Mouse (Mus musculus) small intestine, adult 2 months (tissue): ENCODE data around the gene Rsf1. TPM values are rescaled to one million over a fixed set of nuclear protein-coding genes. Genes with fewer than 3 reads are reported as not detected.

Experiments
- H3K27ac ChIP-seq: fragments of 200-500 bp; 2 replicates; pipeline ENCODE4 v1.5.1; 2012; ENCODE audit warnings: low read depth, low read length, control low read depth, inconsistent platforms; ENCODE audit not compliant: insufficient read depth
- H3K27me3 ChIP-seq: fragments of 200-500 bp; 2 replicates; pipeline ENCODE4 v1.6.1; 2012; ENCODE audit warnings: mild to moderate bottlenecking, moderate library complexity, low read length, inconsistent platforms; ENCODE audit not compliant: control insufficient read depth, insufficient read depth
- H3K36me3 ChIP-seq: fragments of 200-500 bp; 2 replicates; pipeline ENCODE4 v1.6.1; 2012; ENCODE audit warnings: mild to moderate bottlenecking, low read length, control low read depth, inconsistent platforms; ENCODE audit not compliant: control insufficient read depth, insufficient read depth
- H3K4me1 ChIP-seq: fragments of 200-500 bp; 2 replicates; pipeline ENCODE4 v1.6.1; 2012; ENCODE audit warnings: low read length, inconsistent platforms, mixed read lengths; ENCODE audit not compliant: control insufficient read depth, insufficient read depth, insufficient read length
- H3K4me3 ChIP-seq: fragments of 200-500 bp; 2 replicates; pipeline ENCODE4 v1.5.1; 2012; ENCODE audit warnings: low read depth, mild to moderate bottlenecking, control low read depth, inconsistent platforms, low read length, moderate library complexity
- CTCF ChIP-seq: fragments of 200-500 bp; IDR thresholded peaks from 2 replicates; pipeline ENCODE4 v1.5.1; 2012; ENCODE audit warnings: low read depth, mild to moderate bottlenecking, control low read depth, inconsistent platforms, low read length, moderate library complexity, mixed read lengths; ENCODE audit not compliant: insufficient replicate concordance, insufficient read length; ENCODE audit errors: extremely low read depth
- POLR2A ChIP-seq: fragments of 200-500 bp; IDR thresholded peaks from 2 replicates; pipeline ENCODE4 v1.6.1; 2012; ENCODE audit warnings: low read depth, mild to moderate bottlenecking, control low read depth, inconsistent platforms, low read length, moderate library complexity
- WGBS: fragments of 180-500 bp; shearing (Covaris S2); methylation state at CpG from one replicate; pipeline ENCODE4 v1.1.7; 2018; 5-methylcytosine and 5-hydroxymethylcytosine counted together
- polyA plus RNA-seq: library from polyadenylated mRNA; depleted of rRNA; stranded (reverse); fragments of >200 nt; gene quantifications from 2 replicates; pipeline ENCODE4 v1.2.3, GENCODE M21; 2012

Gene Rsf1
- polyA plus RNA-seq, 1 experiment = 0.93 TPM

- H3K4me3 ChIP-seq = no peak overlapping the region
- H3K27ac ChIP-seq = no peak overlapping the region
- H3K4me1 ChIP-seq = peaks cover 8% of the 10 kb centered on the region; the same call in 1 of the 2 replicates
- no peaks in the 10 kb centered on the region for H3K36me3 ChIP-seq
- 42% methylated on average over 2 of the region's 2 CpGs for WGBS
- no peaks in the 10 kb centered on the region for H3K27me3 ChIP-seq
- no peak for TF ChIP-seq CTCF
- TF ChIP-seq POLR2A = no peak
Observed at GRCm38 (mm10) chr7:97629351-97629750, 49.7 kb downstream of the Rsf1 start.

GRCm38 (mm10) chr7:97631290-97631689, 51.6 kb downstream of the Rsf1 start:
- no peaks in the 10 kb centered on the region for H3K27me3 ChIP-seq
- H3K36me3 ChIP-seq = no peaks in the 10 kb centered on the region
- no peak for TF ChIP-seq POLR2A
- TF ChIP-seq CTCF = no peak
- no peak overlapping the region for H3K27ac ChIP-seq
- H3K4me1 ChIP-seq = peaks cover 8% of the 10 kb centered on the region; the same call in 1 of the 2 replicates
- WGBS = 85% methylated on average over 2 of the region's 2 CpGs
- H3K4me3 ChIP-seq = no peak overlapping the region

GRCm38 (mm10) chr7:97632897-97633296, 53.2 kb downstream of the Rsf1 start:
- peaks cover 4% of the 10 kb centered on the region; the same call in 1 of the 2 replicates for H3K4me1 ChIP-seq
- no peaks in the 10 kb centered on the region for H3K27me3 ChIP-seq
- no peak overlapping the region for H3K27ac ChIP-seq
- 89% methylated on average over 1 of the region's 1 CpGs for WGBS
- TF ChIP-seq CTCF (no peak), POLR2A (no peak)
- no peak overlapping the region for H3K4me3 ChIP-seq
- peaks cover 4% of the 10 kb centered on the region for H3K36me3 ChIP-seq

- no peaks in the 10 kb centered on the region for H3K27me3 ChIP-seq
- TF ChIP-seq POLR2A = no peak
- no peak for TF ChIP-seq CTCF
- no peak overlapping the region for H3K27ac ChIP-seq
- H3K4me1 ChIP-seq = no peaks in the 10 kb centered on the region
- no peak overlapping the region for H3K4me3 ChIP-seq
- 75% methylated on average over 3 of the region's 3 CpGs for WGBS
- no peaks in the 10 kb centered on the region for H3K36me3 ChIP-seq
Observed at GRCm38 (mm10) chr7:97645060-97645459, 65.4 kb downstream of the Rsf1 start.

GRCm38 (mm10) chr7:97647656-97648055, 68.0 kb downstream of the Rsf1 start:
- H3K4me3 ChIP-seq = no peak overlapping the region
- H3K27ac ChIP-seq = no peak overlapping the region
- no peaks in the 10 kb centered on the region for H3K4me1 ChIP-seq
- WGBS = 94% methylated on average over 5 of the region's 5 CpGs
- 0 out of 2 replicates have a peak, but pooled peaks cover 3% of the 10 kb centered on the region for H3K36me3 ChIP-seq
- TF ChIP-seq CTCF = no peak
- TF ChIP-seq POLR2A = no peak
- no peaks in the 10 kb centered on the region for H3K27me3 ChIP-seq

- Histone ChIP-seq H3K4me1 (no peaks in the 10 kb centered on the region), H3K4me3 (no peak overlapping the region), H3K36me3 (peaks cover 17% of the 10 kb centered on the region), H3K27ac (no peak overlapping the region), H3K27me3 (no peaks in the 10 kb centered on the region)
- TF ChIP-seq POLR2A = no peak
- TF ChIP-seq CTCF = no peak
- WGBS = 82% methylated on average over 4 of the region's 4 CpGs
Observed at GRCm38 (mm10) chr7:97650729-97651128, 71.0 kb downstream of the Rsf1 start.

GRCm38 (mm10) chr7:97656144-97656543, 76.5 kb downstream of the Rsf1 start:
- Histone ChIP-seq H3K27me3 (no peaks in the 10 kb centered on the region), H3K4me3 (no peak overlapping the region), H3K36me3 (peaks cover 21% of the 10 kb centered on the region), H3K27ac (no peak overlapping the region), H3K4me1 (no peaks in the 10 kb centered on the region)
- WGBS = 87% methylated on average over 6 of the region's 6 CpGs
- no peak for TF ChIP-seq CTCF
- TF ChIP-seq POLR2A = no peak
